Mouse (Mus musculus): ENCODE results near the gene Anp32b. TPM values are rescaled to one million over a fixed set of nuclear protein-coding genes. Genes with fewer than 3 reads are reported as not detected.

The Anp32b gene
- polyA plus RNA-seq, 1 experiment from 2014 or later, result 354 TPM

DNA sequence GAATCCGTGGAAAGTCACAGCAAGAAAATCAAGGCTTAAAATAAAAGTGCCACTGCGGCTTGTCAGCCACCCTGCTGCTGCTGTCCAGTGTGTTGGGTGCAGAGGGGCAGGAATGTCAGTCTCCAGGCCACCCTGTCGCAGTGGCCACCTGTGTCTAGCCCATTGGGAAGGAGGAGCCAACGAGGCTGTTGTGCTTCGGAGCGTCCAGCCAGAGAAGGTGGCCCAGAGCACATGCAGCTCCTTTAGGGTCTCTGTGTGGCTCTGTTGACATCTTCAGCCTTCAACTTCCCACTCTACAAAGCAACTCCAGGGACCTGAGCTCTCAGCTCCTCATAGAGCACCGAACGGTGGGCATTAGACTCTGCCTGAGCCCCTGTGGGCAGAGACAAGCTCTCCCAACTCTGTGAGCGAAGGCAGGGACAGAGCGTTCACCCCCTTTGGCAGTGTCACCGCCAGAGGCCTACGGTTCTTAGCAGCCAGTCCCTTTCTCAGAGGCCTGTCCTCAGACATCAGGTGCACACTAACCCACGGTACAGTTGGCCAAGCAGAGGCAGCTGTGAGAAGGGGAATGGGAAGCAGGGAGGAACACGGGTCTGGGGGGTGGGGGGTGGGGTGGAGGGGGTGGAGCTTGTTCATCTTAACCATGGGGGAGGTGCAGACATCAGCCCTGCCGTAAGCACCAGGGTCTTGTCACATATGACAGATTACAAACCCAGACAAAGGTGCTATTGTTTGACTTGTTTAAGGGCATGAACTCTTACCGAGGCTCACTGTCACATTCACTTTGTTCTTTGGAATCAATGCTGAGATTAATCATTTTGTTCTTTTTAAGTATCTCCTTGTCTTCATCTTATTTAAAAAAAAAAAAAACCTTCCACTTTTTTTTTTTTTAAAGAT is 52.2 kb downstream of the Anp32b start:
- Histone ChIP-seq H3K9ac (replicated peaks; ENCODE audit: low read length) (no peak overlapping the region), H3K27me3 (ENCODE audit: control insufficient read depth, insufficient read depth, low read length) (peaks cover 11% of the 10 kb centered on the region), H3K4me1 (ENCODE audit: control insufficient read depth, insufficient read depth, low read length) (no peaks in the 10 kb centered on the region), H3K4me3 (ENCODE audit: low read depth, low read length) (no peak overlapping the region), H3K27ac (replicated peaks; ENCODE audit: low read depth, low read length) (no peak overlapping the region), H3K36me3 (replicated peaks; ENCODE audit: control insufficient read depth, insufficient read depth, low read depth, low read length) (no peaks in the 10 kb centered on the region; the same call in none of the 2 replicates), H3K4me2 (ENCODE audit: low read depth, low read length) (no peak overlapping the region), H3K9me3 (replicated peaks; ENCODE audit: control insufficient read depth, low read length) (no peaks in the 10 kb centered on the region)
- DNase-seq (ENCODE audit: low spot score) (no peak), ATAC-seq (replicated peaks; ENCODE audit: insufficient number of reproducible peaks, low FRiP score, low TSS enrichment, low read depth) (no peak)
- WGBS, result 68% methylated on average over 16 of the region's 16 CpGs

DNA sequence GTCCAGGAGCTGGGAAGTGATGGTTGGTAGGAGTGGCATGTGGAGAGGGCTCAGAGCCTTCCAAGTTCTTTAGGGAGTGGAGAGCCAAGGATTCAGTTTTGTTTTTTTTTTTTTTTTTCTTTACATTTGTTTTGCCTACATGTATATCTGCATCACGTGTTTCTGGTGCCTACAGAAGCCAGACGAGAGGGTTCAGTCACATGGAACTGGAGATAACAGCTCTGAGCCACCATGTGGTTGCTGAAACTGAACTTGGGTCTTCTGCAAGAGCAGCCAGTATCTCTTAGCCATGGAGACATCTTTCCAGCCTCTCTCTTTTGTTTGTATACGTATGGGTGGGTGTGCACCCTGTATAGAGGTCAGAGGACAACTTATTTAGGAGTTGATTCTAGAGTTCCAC is 53.2 kb downstream of the Anp32b start:
- H3K4me3 ChIP-seq (ENCODE audit: low read depth, low read length), result no peak overlapping the region
- no peak overlapping the region for H3K9ac ChIP-seq (replicated peaks; ENCODE audit: low read length)
- H3K27me3 ChIP-seq (ENCODE audit: control insufficient read depth, insufficient read depth, low read length), result peaks cover 11% of the 10 kb centered on the region
- ATAC-seq (replicated peaks; ENCODE audit: insufficient number of reproducible peaks, low FRiP score, low TSS enrichment, low read depth), result no peak
- 85% methylated on average over 3 of the region's 3 CpGs for WGBS
- H3K9me3 ChIP-seq (replicated peaks; ENCODE audit: control insufficient read depth, low read length), result no peaks in the 10 kb centered on the region
- H3K36me3 ChIP-seq (replicated peaks; ENCODE audit: control insufficient read depth, insufficient read depth, low read depth, low read length), result no peaks in the 10 kb centered on the region; the same call in none of the 2 replicates
- no peak for DNase-seq (ENCODE audit: low spot score)
- H3K4me2 ChIP-seq (ENCODE audit: low read depth, low read length), result no peak overlapping the region
- H3K27ac ChIP-seq (replicated peaks; ENCODE audit: low read depth, low read length), result no peak overlapping the region
- H3K4me1 ChIP-seq (ENCODE audit: control insufficient read depth, insufficient read depth, low read length), result no peaks in the 10 kb centered on the region

DNA sequence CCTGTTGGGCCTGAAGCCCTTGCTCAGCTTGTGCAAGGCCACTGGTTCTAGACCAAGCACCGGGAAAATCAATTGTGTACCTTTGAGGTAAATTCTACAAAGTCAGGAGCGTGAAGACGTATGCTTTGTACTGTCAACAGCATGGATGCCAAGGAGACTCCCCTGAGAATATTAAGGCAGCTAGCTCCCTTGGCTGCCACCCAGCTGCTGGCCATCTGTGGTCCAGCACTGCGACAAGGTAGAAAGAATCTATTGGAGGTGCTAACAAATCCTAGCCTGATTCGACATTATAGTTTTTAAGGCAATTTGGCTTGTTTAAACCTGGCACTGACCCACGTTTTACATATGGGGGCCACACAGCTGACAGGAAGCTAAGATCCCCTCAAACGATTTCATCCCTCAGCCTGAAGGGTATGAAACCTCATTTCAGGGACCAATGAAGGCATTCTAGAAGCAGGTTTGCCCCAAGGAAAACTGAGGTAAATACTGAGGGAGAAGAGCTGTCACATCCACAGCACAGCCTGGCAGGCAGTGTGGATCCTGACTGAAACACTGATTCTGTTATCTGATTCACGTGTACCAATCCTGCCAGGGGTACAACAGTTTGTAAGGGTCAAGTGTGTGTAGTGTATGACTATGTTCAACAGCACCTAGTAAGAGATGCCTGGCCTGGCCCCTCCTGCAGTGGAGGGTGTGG is 54.8 kb downstream of the Anp32b start:
- Histone ChIP-seq H3K4me2 (ENCODE audit: low read depth, low read length) (no peak overlapping the region), H3K9ac (replicated peaks; ENCODE audit: low read length) (no peak overlapping the region), H3K27ac (replicated peaks; ENCODE audit: low read depth, low read length) (no peak overlapping the region), H3K27me3 (ENCODE audit: control insufficient read depth, insufficient read depth, low read length) (peaks cover 11% of the 10 kb centered on the region), H3K9me3 (replicated peaks; ENCODE audit: control insufficient read depth, low read length) (no peaks in the 10 kb centered on the region), H3K36me3 (replicated peaks; ENCODE audit: control insufficient read depth, insufficient read depth, low read depth, low read length) (no peaks in the 10 kb centered on the region; the same call in none of the 2 replicates), H3K4me3 (ENCODE audit: low read depth, low read length) (no peak overlapping the region), H3K4me1 (ENCODE audit: control insufficient read depth, insufficient read depth, low read length) (no peaks in the 10 kb centered on the region)
- DNase-seq (ENCODE audit: low spot score), result no peak
- no peak for ATAC-seq (replicated peaks; ENCODE audit: insufficient number of reproducible peaks, low FRiP score, low TSS enrichment, low read depth)
- 70% methylated on average over 8 of the region's 8 CpGs for WGBS

DNA sequence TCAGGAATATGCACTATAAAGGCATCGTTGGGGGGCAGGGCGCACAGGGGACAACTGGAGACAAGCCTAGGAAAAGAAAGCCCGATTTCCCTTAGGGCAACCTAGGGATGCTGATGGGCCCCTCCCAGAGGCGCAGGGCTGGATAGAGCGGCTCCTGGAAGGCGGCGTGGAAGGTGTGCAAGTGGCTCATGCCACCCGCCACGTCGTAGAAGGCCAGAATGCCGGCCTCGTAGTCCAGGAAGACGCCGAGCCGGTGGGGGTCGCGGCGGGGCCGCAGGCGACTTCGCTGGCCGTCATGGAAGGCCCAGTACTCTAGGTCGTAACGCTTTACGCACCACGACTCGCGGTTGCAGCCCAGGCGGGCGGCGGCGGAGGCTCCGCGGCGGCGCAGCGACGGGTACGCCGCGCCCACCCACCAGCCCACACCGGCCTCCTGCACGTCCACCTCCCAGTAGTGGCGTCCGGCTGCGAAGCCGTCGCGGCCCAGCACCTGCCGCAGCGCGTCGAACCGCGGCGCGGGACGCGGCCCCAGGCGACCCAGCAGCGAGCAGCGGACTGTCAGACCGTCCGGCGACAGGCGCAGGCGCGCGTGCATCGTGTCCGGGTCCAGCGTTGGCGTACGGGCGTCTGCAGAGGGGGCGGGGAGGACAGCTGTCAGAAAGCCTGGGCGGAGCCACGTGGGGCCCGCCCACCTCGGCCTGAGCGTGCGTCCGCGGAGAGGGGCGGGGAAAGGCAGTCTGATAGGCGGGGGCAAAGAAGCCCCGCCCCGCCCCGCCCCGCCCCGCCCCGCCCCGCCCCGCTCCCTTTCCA is 56.3 kb downstream of the Anp32b start:
- no peaks in the 10 kb centered on the region for H3K4me1 ChIP-seq (ENCODE audit: control insufficient read depth, insufficient read depth, low read length)
- H3K4me2 ChIP-seq (ENCODE audit: low read depth, low read length), result peak overlapping the region; percentile 96
- H3K4me3 ChIP-seq (ENCODE audit: low read depth, low read length), result peak overlapping the region; percentile 51
- DNase-seq (ENCODE audit: low spot score), result peak; percentile 95
- no peaks in the 10 kb centered on the region; the same call in none of the 2 replicates for H3K36me3 ChIP-seq (replicated peaks; ENCODE audit: control insufficient read depth, insufficient read depth, low read depth, low read length)
- 0 out of 2 replicates have a peak overlapping the region, but pooled peaks have one; percentile 22 for H3K9ac ChIP-seq (replicated peaks; ENCODE audit: low read length)
- peak; percentile 94 for ATAC-seq (replicated peaks; ENCODE audit: insufficient number of reproducible peaks, low FRiP score, low TSS enrichment, low read depth)
- no peak overlapping the region; the same call in 1 of the 2 replicates for H3K27ac ChIP-seq (replicated peaks; ENCODE audit: low read depth, low read length)
- no peaks in the 10 kb centered on the region for H3K9me3 ChIP-seq (replicated peaks; ENCODE audit: control insufficient read depth, low read length)
- WGBS, result 0% methylated on average over 83 of the region's 94 CpGs
- H3K27me3 ChIP-seq (ENCODE audit: control insufficient read depth, insufficient read depth, low read length), result peaks cover 11% of the 10 kb centered on the region

DNA sequence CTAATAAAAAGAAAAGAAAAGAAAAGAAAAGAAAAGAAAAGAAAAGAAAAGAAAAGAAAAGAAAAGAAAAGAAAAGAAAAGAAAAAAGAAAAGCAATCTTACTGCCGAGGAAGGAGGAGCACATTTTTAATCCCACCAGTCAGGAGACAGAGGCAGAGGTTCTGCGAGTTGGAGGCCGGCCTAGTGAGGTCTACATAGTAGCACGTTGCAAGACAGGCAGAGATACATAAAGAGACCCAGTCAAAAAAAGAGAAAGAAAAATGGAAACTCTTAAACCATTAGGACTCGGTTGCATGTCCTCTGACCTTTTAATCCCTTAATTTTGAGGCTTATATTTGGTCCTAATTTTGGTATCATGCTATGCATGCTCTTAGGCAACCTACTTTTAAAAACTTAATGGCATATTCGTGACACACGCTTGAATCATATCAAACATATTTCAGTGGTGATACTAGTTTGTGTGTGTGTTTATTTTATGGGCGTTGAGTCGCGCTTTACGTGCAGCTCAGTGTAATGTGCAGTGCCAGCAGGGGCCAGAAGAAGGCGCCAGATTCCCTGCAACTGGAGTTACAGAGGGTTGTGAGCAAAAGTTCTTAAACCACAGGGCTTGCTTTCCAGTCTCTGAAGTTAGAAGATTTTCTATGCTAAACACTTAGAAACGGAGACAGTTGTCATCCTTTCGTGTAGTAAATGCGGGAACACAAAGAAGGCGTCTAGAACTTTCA is 57.2 kb downstream of the Anp32b start:
- H3K4me3 ChIP-seq (ENCODE audit: low read depth, low read length), result 0 out of 2 replicates have a peak overlapping the region, but pooled peaks have one; percentile 51
- 9% methylated on average over 16 of the region's 16 CpGs for WGBS

DNA sequence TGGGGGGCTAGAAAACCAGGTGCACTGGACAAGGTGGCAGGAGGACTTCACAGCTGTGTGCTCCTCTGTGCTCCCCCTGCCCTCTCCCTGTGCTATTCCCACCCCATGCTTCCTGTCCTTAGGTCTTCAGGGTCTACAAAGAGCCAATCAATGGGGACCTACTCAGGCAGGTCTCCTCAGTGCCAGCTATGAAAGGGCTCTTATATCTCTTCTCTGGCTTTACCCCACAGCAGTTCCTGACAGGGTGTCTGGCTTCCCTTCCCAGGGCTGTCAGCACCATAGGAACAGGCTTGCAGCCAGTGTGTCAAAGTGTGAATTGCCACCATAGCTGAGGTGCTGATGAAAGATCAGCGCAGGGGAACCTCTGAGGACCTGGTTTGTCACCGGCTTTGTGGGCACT is 69.8 kb downstream of the Anp32b start:
- 93% methylated on average over 2 of the region's 2 CpGs for WGBS
- Histone ChIP-seq H3K9me3 (replicated peaks; ENCODE audit: control insufficient read depth, low read length) (no peaks in the 10 kb centered on the region), H3K4me2 (ENCODE audit: low read depth, low read length) (no peak overlapping the region), H3K4me3 (ENCODE audit: low read depth, low read length) (no peak overlapping the region), H3K36me3 (replicated peaks; ENCODE audit: control insufficient read depth, insufficient read depth, low read depth, low read length) (no peaks in the 10 kb centered on the region), H3K27ac (replicated peaks; ENCODE audit: low read depth, low read length) (no peak overlapping the region), H3K9ac (replicated peaks; ENCODE audit: low read length) (no peak overlapping the region), H3K4me1 (ENCODE audit: control insufficient read depth, insufficient read depth, low read length) (no peaks in the 10 kb centered on the region), H3K27me3 (ENCODE audit: control insufficient read depth, insufficient read depth, low read length) (no peaks in the 10 kb centered on the region)
- no peak for DNase-seq (ENCODE audit: low spot score)
- ATAC-seq (replicated peaks; ENCODE audit: insufficient number of reproducible peaks, low FRiP score, low TSS enrichment, low read depth), result no peak

More for the DNA sequence above, 57.2 kb downstream of the Anp32b start:
- Histone ChIP-seq H3K27ac (replicated peaks; ENCODE audit: low read depth, low read length) (no peak overlapping the region), H3K9ac (replicated peaks; ENCODE audit: low read length) (no peak overlapping the region), H3K36me3 (replicated peaks; ENCODE audit: control insufficient read depth, insufficient read depth, low read depth, low read length) (no peaks in the 10 kb centered on the region; the same call in 1 of the 2 replicates), H3K9me3 (replicated peaks; ENCODE audit: control insufficient read depth, low read length) (no peaks in the 10 kb centered on the region), H3K27me3 (ENCODE audit: control insufficient read depth, insufficient read depth, low read length) (peaks cover 11% of the 10 kb centered on the region), H3K4me1 (ENCODE audit: control insufficient read depth, insufficient read depth, low read length) (no peaks in the 10 kb centered on the region), H3K4me2 (ENCODE audit: low read depth, low read length) (no peak overlapping the region; the same call in none of the 2 replicates)
- peak; percentile 82 for DNase-seq (ENCODE audit: low spot score)
- ATAC-seq (replicated peaks; ENCODE audit: insufficient number of reproducible peaks, low FRiP score, low TSS enrichment, low read depth), result no peak

DNA sequence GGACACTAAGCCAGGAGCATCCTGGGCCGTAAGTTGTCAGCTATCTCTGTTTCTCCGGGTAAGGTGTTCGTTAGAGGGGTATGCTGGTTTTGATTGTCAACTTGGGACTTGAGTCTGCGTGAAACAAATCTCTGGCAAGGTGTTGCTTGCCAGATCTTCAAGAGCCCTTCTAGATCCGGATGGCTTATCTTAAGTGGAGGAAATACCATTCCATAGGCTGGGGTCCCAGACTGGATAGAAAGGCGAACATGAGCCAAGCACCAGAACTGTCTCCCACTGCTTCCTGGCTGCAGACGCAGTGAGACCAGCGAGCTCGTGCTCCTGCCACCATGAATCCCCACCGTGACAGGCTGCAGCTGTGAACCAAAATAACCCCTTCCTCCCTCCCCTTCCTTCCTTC is 70.8 kb downstream of the Anp32b start:
- 82% methylated on average over 10 of the region's 10 CpGs for WGBS
- Histone ChIP-seq H3K9me3 (replicated peaks; ENCODE audit: control insufficient read depth, low read length) (no peaks in the 10 kb centered on the region), H3K36me3 (replicated peaks; ENCODE audit: control insufficient read depth, insufficient read depth, low read depth, low read length) (no peaks in the 10 kb centered on the region), H3K9ac (replicated peaks; ENCODE audit: low read length) (no peak overlapping the region), H3K4me2 (ENCODE audit: low read depth, low read length) (no peak overlapping the region), H3K4me1 (ENCODE audit: control insufficient read depth, insufficient read depth, low read length) (no peaks in the 10 kb centered on the region), H3K27me3 (ENCODE audit: control insufficient read depth, insufficient read depth, low read length) (no peaks in the 10 kb centered on the region), H3K27ac (replicated peaks; ENCODE audit: low read depth, low read length) (no peak overlapping the region), H3K4me3 (ENCODE audit: low read depth, low read length) (no peak overlapping the region)
- ATAC-seq (replicated peaks; ENCODE audit: insufficient number of reproducible peaks, low FRiP score, low TSS enrichment, low read depth) (no peak), DNase-seq (ENCODE audit: low spot score) (no peak)

All from embryonic facial prominence, embryonic 11.5 days (tissue).